Mouse (Mus musculus): Measurements from ENCODE around the gene Zbtb20. TPM values are rescaled to one million over a fixed set of nuclear protein-coding genes. Genes with fewer than 3 reads are reported as not detected.
A peak's percentile ranks its signal among the peaks of the same experiment; 100 is the strongest.

Gene Zbtb20
- total RNA-seq, 4 experiments from 2014 or later: 72.5 to 88.1 (median 73.5) TPM

- no peak for DNase-seq (ENCODE audit: low spot score in 2 of 2)
These were observed 721.8 kb downstream of the Zbtb20 start for GRCm38 (mm10) chr16:43597375-43598060.

GRCm38 (mm10) chr16:43599707-43600106 lies 724.0 kb downstream of the Zbtb20 start:
- DNase-seq (ENCODE audit: low spot score in 2 of 2): no peak

- no peak for DNase-seq (ENCODE audit: low spot score in 2 of 2)
These were observed 726.9 kb downstream of the Zbtb20 start for GRCm38 (mm10) chr16:43602573-43602972.

- no peak for DNase-seq (ENCODE audit: low spot score in 2 of 2)
These were observed 728.0 kb downstream of the Zbtb20 start for GRCm38 (mm10) chr16:43603591-43604141.

GRCm38 (mm10) chr16:43604399-43605013 lies 728.8 kb downstream of the Zbtb20 start:
- no peak for DNase-seq (ENCODE audit: low spot score in 2 of 2)

GRCm38 (mm10) chr16:43607086-43607485 lies 731.4 kb downstream of the Zbtb20 start:
- no peak for DNase-seq (ENCODE audit: low spot score in 2 of 2)

GRCm38 (mm10) chr16:43608066-43608465 lies 732.4 kb downstream of the Zbtb20 start:
- no peak for DNase-seq (ENCODE audit: low spot score in 2 of 2)

- no peak for DNase-seq (ENCODE audit: low spot score in 2 of 2)
These were observed 734.7 kb downstream of the Zbtb20 start for GRCm38 (mm10) chr16:43610375-43610774.

- DNase-seq (ENCODE audit: low spot score in 2 of 2): no peak
These were observed 740.7 kb downstream of the Zbtb20 start for GRCm38 (mm10) chr16:43616348-43616747.

- DNase-seq (ENCODE audit: low spot score in 2 of 2): no peak
These were observed 741.7 kb downstream of the Zbtb20 start for GRCm38 (mm10) chr16:43617346-43617745.

- no peak for DNase-seq (ENCODE audit: low spot score in 2 of 2)
These were observed 742.6 kb downstream of the Zbtb20 start for GRCm38 (mm10) chr16:43618286-43618685.

- no peak for DNase-seq (ENCODE audit: low spot score in 2 of 2)
These were observed 743.6 kb downstream of the Zbtb20 start for GRCm38 (mm10) chr16:43619277-43619676.

GRCm38 (mm10) chr16:43620359-43620758 lies 744.7 kb downstream of the Zbtb20 start:
- no peak for DNase-seq (ENCODE audit: low spot score in 2 of 2)

GRCm38 (mm10) chr16:43623315-43624000 lies 747.8 kb downstream of the Zbtb20 start:
- no peak for DNase-seq (ENCODE audit: low spot score in 2 of 2)

GRCm38 (mm10) chr16:43624876-43625275 lies 749.2 kb downstream of the Zbtb20 start:
- no peak for DNase-seq (ENCODE audit: low spot score in 2 of 2)

GRCm38 (mm10) chr16:43625289-43625688 lies 749.6 kb downstream of the Zbtb20 start:
- no peak for DNase-seq (ENCODE audit: low spot score in 2 of 2)

GRCm38 (mm10) chr16:43625956-43626355 lies 750.3 kb downstream of the Zbtb20 start:
- peak in 1 of 2 experiments; percentile 49 for DNase-seq (ENCODE audit: low spot score in 2 of 2)

- DNase-seq (ENCODE audit: low spot score in 2 of 2): no peak
These were observed 753.0 kb downstream of the Zbtb20 start for GRCm38 (mm10) chr16:43628662-43629061.

GRCm38 (mm10) chr16:43631758-43632157 lies 756.1 kb downstream of the Zbtb20 start:
- no peak for DNase-seq (ENCODE audit: low spot score in 2 of 2)

- DNase-seq (ENCODE audit: low spot score in 2 of 2): no peak
These were observed 758.4 kb downstream of the Zbtb20 start for GRCm38 (mm10) chr16:43634037-43634436.

- DNase-seq (ENCODE audit: low spot score in 2 of 2): no peak
These were observed 761.6 kb downstream of the Zbtb20 start for GRCm38 (mm10) chr16:43637241-43637640.

- no peak for DNase-seq (ENCODE audit: low spot score in 2 of 2)
These were observed 762.8 kb downstream of the Zbtb20 start for GRCm38 (mm10) chr16:43638406-43639049.
